Mouse (Mus musculus) neural tube, embryonic 14.5 days (tissue): ENCODE results near the gene Gadd45g. TPM values are rescaled to one million over a fixed set of nuclear protein-coding genes. Genes with fewer than 3 reads are reported as not detected.
A peak's percentile ranks its signal among the peaks of the same experiment; 100 is the strongest.

Experiments used
- ATAC-seq: fragments of 200-750 bp; cut with Nextera tagmentation; 2 replicates; pipeline ENCODE4 v1.8.0; 2017; ENCODE audit warnings: low read depth, mild to moderate bottlenecking, moderate TSS enrichment, moderate library complexity
- H3K27ac ChIP-seq: fragments of 300-500 bp; sonication (generic); 2 replicates; pipeline ENCODE4 v1.5.1; 2014; ENCODE audit warnings: low read depth, mild to moderate bottlenecking, control low read depth, low read length, moderate library complexity, mixed read lengths
- H3K27me3 ChIP-seq: fragments of 300-500 bp; sonication (generic); 2 replicates; pipeline ENCODE4 v1.6.1; 2014; ENCODE audit warnings: low read length; ENCODE audit not compliant: control insufficient read depth, insufficient read depth
- H3K36me3 ChIP-seq: fragments of 300-500 bp; sonication (generic); 2 replicates; pipeline ENCODE4 v1.6.1; 2014; ENCODE audit warnings: low read length, mixed read lengths; ENCODE audit not compliant: control insufficient read depth, insufficient read depth
- H3K4me1 ChIP-seq: fragments of 300-500 bp; sonication (generic); 2 replicates; pipeline ENCODE4 v1.6.1; 2014; ENCODE audit warnings: low read length; ENCODE audit not compliant: control insufficient read depth, insufficient read depth
- H3K4me2 ChIP-seq: fragments of 300-500 bp; sonication (generic); 2 replicates; pipeline ENCODE4 v1.6.1; 2014; ENCODE audit warnings: mild to moderate bottlenecking, low read depth, low read length, control low read depth
- H3K4me3 ChIP-seq: fragments of 300-500 bp; sonication (generic); 2 replicates; pipeline ENCODE4 v1.5.1; 2014; ENCODE audit warnings: low read depth, low read length, control low read depth, mixed read lengths
- H3K9ac ChIP-seq: fragments of 300-500 bp; sonication (generic); replicated peaks from 2 replicates; pipeline ENCODE4 v1.6.1; 2014; ENCODE audit warnings: low read depth, mild to moderate bottlenecking, control low read depth, low read length, mixed read lengths
- H3K9me3 ChIP-seq: fragments of 300-500 bp; sonication (generic); 2 replicates; pipeline ENCODE4 v1.6.1; 2016; ENCODE audit warnings: low read length; ENCODE audit not compliant: control insufficient read depth
- WGBS: fragments of 180-500 bp; shearing (Covaris S2); extraction: QIAGEN DNeasy Blood & Tissue Kit; methylation state at CpG from one replicate; pipeline ENCODE4 v1.1.7; 2014; 5-methylcytosine and 5-hydroxymethylcytosine counted together
- polyA plus RNA-seq: library from polyadenylated mRNA; unstranded; fragments of >200 nt; fragmentation: Nextera tagmentation; extraction: Ambion mirVana; gene quantifications from 2 replicates; pipeline ENCODE4 v1.2.1, GENCODE M21; 2014

Gadd45g gene
- polyA plus RNA-seq, 1 experiment from 2014 or later = 26.4 TPM

DNA sequence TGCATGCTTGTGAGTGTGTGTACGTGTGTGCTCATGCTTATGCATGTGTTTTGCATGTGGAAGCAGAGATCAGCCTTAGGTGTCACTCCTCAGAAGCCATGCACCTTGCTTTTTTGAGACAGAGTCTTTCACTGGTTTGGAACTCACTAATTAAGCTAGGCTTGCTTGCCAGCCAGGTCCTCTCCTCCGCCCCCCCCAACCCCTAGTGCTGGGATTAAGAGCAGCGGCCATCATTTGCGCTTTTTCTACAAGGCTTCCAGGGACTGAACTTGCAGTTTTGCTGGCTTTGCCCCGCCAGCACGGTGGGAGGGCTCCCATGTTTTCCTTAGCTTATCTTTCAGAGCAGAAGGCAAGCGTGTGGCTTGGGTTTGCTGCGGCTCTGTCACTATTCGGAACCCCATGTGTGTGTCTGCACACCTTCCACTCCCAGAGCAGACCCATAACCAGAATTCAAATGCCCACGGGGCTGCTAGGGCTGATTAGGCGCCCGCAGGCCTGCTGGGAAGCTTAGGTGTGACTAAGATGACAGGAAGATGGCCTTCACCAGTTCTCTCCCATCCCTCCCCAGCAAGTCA, 4.8 kb upstream of the Gadd45g start:
- ATAC-seq = no peak
- Histone ChIP-seq H3K9me3 (no peaks in the 10 kb centered on the region), H3K27ac (no peak overlapping the region), H3K4me3 (no peak overlapping the region), H3K4me2 (no peak overlapping the region), H3K4me1 (no peaks in the 10 kb centered on the region; the same call in 1 of the 2 replicates), H3K36me3 (no peaks in the 10 kb centered on the region), H3K27me3 (peaks cover 9% of the 10 kb centered on the region), H3K9ac (0 out of 2 replicates have a peak overlapping the region, but pooled peaks have one; percentile 4)
- 19% methylated on average over 12 of the region's 12 CpGs for WGBS

- no peaks in the 10 kb centered on the region; the same call in 1 of the 2 replicates for H3K4me1 ChIP-seq
- H3K4me3 ChIP-seq = no peak overlapping the region
- ATAC-seq = no peak
- 7% methylated on average over 5 of the region's 5 CpGs for WGBS
- no peaks in the 10 kb centered on the region for H3K9me3 ChIP-seq
- H3K27me3 ChIP-seq = peaks cover 9% of the 10 kb centered on the region
- H3K9ac ChIP-seq = no peak overlapping the region
- H3K4me2 ChIP-seq = no peak overlapping the region
- H3K27ac ChIP-seq = no peak overlapping the region
- H3K36me3 ChIP-seq = no peaks in the 10 kb centered on the region
Measured at GRCm38 (mm10) chr13:51842191-51842590, 4.3 kb upstream of the Gadd45g start.

GRCm38 (mm10) chr13:51842773-51843172, 3.7 kb upstream of the Gadd45g start:
- Histone ChIP-seq H3K4me1 (no peaks in the 10 kb centered on the region; the same call in 1 of the 2 replicates), H3K36me3 (no peaks in the 10 kb centered on the region), H3K9me3 (no peaks in the 10 kb centered on the region), H3K27me3 (peaks cover 9% of the 10 kb centered on the region), H3K9ac (no peak overlapping the region), H3K27ac (no peak overlapping the region), H3K4me3 (no peak overlapping the region), H3K4me2 (no peak overlapping the region)
- WGBS = 6% methylated on average over 12 of the region's 12 CpGs
- no peak for ATAC-seq

DNA sequence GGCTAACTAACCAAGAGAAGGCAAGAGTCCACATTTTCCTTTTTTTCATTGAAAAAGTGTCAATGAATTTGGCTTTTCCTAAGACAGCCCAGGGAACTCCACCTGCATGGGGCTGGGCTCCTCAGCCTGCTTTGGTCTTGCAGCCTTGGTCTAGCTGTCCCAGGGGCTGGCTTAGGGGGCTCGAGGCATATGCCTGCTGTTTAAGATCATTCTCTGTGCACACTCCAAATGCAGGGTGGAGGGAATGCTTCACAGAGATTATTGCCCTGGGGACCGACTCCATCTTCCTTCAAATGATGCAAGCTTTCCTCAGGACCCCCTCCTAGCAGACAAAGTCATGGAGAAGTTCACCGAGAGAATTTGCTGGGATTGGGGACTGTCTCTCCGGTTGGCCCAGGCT, 3.2 kb upstream of the Gadd45g start:
- no peak overlapping the region for H3K9ac ChIP-seq

DNA sequence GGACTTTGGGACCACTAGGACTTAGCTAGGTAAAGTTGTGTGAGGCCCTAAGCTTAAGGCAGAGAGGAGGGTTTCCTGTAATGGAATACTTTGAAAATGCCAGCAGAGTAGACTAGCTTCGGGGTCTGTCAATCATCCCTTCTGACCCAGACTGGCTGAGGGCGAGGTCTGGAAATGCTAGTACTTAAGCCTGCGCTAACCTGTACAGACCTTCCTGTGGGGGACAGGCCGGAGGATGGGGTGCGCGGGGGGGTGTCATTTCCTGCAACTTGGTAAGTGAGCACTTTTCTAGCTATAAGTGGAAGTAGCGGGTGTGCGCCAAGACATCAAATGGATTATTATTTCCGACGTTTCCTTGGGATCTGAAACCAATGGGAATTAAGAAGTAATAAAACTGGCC, 2.4 kb upstream of the Gadd45g start:
- no peak for ATAC-seq
- Histone ChIP-seq H3K9me3 (no peaks in the 10 kb centered on the region), H3K27me3 (peaks cover 9% of the 10 kb centered on the region; the same call in 1 of the 2 replicates), H3K4me3 (no peak overlapping the region), H3K4me2 (no peak overlapping the region), H3K4me1 (peaks cover 9% of the 10 kb centered on the region), H3K27ac (no peak overlapping the region), H3K9ac (no peak overlapping the region), H3K36me3 (no peaks in the 10 kb centered on the region)
- 89% methylated on average over 10 of the region's 10 CpGs for WGBS

More for the DNA sequence above, 3.2 kb upstream of the Gadd45g start:
- 66% methylated on average over 4 of the region's 4 CpGs for WGBS
- Histone ChIP-seq H3K36me3 (no peaks in the 10 kb centered on the region), H3K27ac (no peak overlapping the region), H3K9me3 (no peaks in the 10 kb centered on the region), H3K4me1 (peaks cover under 1% of the 10 kb centered on the region), H3K4me3 (no peak overlapping the region), H3K27me3 (peaks cover 9% of the 10 kb centered on the region), H3K4me2 (no peak overlapping the region)
- ATAC-seq = no peak

- Histone ChIP-seq H3K27ac (no peak overlapping the region), H3K9ac (no peak overlapping the region)
- WGBS = 14% methylated on average over 10 of the region's 10 CpGs
Measured at GRCm38 (mm10) chr13:51844661-51845060, 1.8 kb upstream of the Gadd45g start.

DNA sequence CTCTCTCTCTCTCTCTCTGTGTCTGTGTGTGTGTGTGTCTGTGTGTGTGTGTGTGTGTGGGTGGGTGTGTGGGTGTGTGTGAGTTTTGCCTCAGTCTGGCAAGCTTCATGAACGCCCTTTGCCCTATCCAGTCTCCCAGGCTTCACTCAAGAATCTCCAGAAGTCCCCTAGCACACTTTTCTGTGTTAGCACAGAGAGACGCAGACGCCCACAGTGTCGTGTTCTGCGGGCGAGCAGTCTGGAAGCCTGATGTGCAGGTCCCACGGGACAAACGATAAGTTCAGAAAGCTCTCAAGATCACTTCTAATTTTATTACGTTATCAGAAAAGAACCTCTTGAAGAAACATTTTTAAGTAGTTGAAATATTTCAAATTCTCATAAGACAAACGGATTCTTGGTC, 1.4 kb upstream of the Gadd45g start:
- H3K4me1 ChIP-seq = peaks cover 16% of the 10 kb centered on the region
- H3K27me3 ChIP-seq = peaks cover 9% of the 10 kb centered on the region; the same call in 1 of the 2 replicates
- H3K4me2 ChIP-seq = peak overlapping the region; percentile 96
- no peaks in the 10 kb centered on the region for H3K36me3 ChIP-seq
- 6% methylated on average over 10 of the region's 10 CpGs for WGBS
- ATAC-seq = no peak
- H3K9ac ChIP-seq = peak overlapping the region; percentile 68; the same call in 1 of the 2 replicates
- H3K4me3 ChIP-seq = peak overlapping the region; percentile 51
- H3K27ac ChIP-seq = no peak overlapping the region
- H3K9me3 ChIP-seq = no peaks in the 10 kb centered on the region

More at GRCm38 (mm10) chr13:51844661-51845060, 1.8 kb upstream of the Gadd45g start:
- Histone ChIP-seq H3K4me1 (peaks cover 14% of the 10 kb centered on the region), H3K27me3 (peaks cover 9% of the 10 kb centered on the region; the same call in 1 of the 2 replicates), H3K4me3 (no peak overlapping the region), H3K4me2 (no peak overlapping the region), H3K9me3 (no peaks in the 10 kb centered on the region), H3K36me3 (no peaks in the 10 kb centered on the region)
- ATAC-seq = no peak

DNA sequence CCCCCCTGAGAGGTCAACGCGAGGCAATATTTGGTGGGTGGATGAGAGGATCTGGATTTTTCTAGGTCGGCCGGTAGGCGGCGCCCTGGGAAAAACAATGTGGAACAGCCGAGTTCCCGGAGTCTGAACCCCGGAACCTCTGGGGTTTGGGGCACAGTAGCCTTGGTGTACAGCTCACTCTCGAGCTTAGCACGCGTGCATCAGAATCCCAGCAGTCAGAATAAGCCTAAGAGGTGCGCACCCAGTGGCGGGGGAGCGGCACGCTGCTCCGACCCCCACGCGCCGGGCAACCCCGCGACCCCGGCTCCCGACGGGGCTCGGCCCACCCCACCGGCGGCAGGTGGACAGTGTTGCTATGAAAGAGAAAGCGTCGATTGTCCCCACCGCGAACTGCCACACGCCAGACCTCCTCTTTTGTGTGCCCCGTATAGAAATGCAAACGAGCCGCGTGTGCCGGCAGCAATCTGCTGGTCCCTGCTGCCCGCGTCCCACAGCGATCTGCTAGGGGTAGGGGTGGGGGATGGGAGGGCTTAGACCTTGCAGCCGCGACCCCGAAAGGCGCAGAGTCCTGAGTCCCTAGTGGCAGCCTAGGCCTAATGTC, 787 bp upstream of the Gadd45g start:
- no peaks in the 10 kb centered on the region for H3K36me3 ChIP-seq
- 0 out of 2 replicates have a peak, but pooled peaks cover 6% of the 10 kb centered on the region for H3K27me3 ChIP-seq
- under 1% methylated on average over 45 of the region's 45 CpGs for whole genome bisulfite sequencing
- peak overlapping the region; percentile 51 for H3K4me3 ChIP-seq
- H3K27ac ChIP-seq = peak overlapping the region; percentile 79
- peak overlapping the region; percentile 96 for H3K4me2 ChIP-seq
- peak overlapping the region; percentile 68 for H3K9ac ChIP-seq
- H3K9me3 ChIP-seq = no peaks in the 10 kb centered on the region
- peaks cover 16% of the 10 kb centered on the region for H3K4me1 ChIP-seq
- peak; percentile 58 for ATAC-seq
